Mouse (Mus musculus): ENCODE results near the gene Ptprt. TPM values are rescaled to one million over a fixed set of nuclear protein-coding genes. Genes with fewer than 3 reads are reported as not detected.
"Not testable (repeated sequence)": the region's sequence is repeated elsewhere in the genome, so short reads cannot be mapped to it uniquely, and the experiment has no call there.

The Ptprt gene
- polyA plus RNA-seq, 1 experiment from 2014 or later = 3.2 TPM

DNA sequence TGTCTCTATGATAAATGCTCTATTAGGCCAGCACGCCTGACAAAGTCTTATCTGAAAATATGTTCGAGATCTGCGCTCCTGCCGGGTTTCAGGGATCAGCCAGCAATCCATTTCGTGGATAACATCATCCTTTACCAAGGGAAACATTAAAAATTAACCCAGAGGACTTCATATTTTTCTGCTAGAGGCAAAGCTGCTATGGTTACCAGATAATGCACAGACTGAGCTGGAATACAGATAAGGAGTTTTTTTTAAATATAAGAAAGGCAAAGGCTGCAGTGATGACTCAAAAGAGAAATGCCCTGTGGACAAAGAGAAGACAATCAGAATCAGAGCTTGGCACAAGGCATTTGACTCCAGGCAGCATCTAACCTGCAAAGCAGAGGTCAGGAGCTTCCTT, 1111.4 kb downstream of the Ptprt start:
- no peaks in the 10 kb centered on the region for H3K9me3 ChIP-seq (replicated peaks)
- H3K36me3 ChIP-seq = no peaks in the 10 kb centered on the region
- WGBS = 51% methylated on average over 5 of the region's 5 CpGs
- H3K4me1 ChIP-seq = no peaks in the 10 kb centered on the region
- no peak overlapping the region for H3K4me2 ChIP-seq
- H3K27ac ChIP-seq = no peak overlapping the region
- ATAC-seq (replicated peaks; ENCODE audit: low FRiP score) = no peak
- no peaks in the 10 kb centered on the region for H3K27me3 ChIP-seq
- no peak overlapping the region for H3K4me3 ChIP-seq (replicated peaks)
- H3K9ac ChIP-seq = no peak overlapping the region

DNA sequence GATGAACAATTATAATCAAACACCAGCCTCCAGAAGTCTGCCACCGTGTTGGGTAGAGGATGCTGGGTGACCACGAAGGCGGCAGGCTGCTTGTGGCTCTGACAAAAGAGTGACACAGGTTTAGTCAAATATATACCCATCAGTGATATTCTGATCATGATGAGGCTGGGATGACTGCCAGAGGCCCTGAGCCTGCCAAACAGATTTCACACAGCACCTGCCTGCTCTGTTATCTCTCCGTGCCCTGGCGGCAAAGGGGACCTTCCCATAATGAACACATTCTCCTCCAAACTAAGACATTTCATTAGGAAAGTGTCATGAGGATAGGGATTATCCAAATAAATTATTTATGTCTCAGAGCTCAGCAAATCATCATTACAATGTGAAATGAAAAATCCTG, 1113.6 kb downstream of the Ptprt start:
- Histone ChIP-seq H3K27me3 (no peaks in the 10 kb centered on the region), H3K4me3 (replicated peaks) (no peak overlapping the region), H3K9me3 (replicated peaks) (no peaks in the 10 kb centered on the region), H3K36me3 (no peaks in the 10 kb centered on the region), H3K9ac (no peak overlapping the region), H3K4me1 (no peaks in the 10 kb centered on the region), H3K27ac (no peak overlapping the region), H3K4me2 (no peak overlapping the region)
- ATAC-seq (replicated peaks; ENCODE audit: low FRiP score) = no peak
- 95% methylated on average over 5 of the region's 5 CpGs for WGBS

DNA sequence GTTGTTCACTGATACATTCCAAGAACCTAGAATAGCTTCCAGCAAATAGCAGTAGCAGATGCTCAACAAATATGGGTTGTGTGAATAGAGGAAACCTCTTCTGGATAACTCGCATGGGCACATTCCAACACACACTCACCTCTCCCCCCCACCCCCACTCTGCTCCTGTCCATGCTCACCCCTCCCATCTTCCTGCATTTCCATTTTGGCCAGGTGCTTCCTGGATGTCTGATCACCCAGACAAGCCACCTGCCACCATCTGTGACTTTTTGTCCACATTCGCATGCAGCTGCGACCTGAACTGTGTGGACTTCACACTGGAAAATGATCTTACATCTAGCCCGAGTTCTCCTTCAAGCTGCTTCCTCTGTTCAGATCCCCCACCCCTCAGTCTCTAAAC, 1115.5 kb downstream of the Ptprt start:
- ATAC-seq (replicated peaks; ENCODE audit: low FRiP score) = no peak
- H3K4me3 ChIP-seq (replicated peaks) = no peak overlapping the region
- 74% methylated on average over 4 of the region's 4 CpGs for WGBS
- H3K9me3 ChIP-seq (replicated peaks) = no peaks in the 10 kb centered on the region
- H3K36me3 ChIP-seq = no peaks in the 10 kb centered on the region
- H3K4me1 ChIP-seq = no peaks in the 10 kb centered on the region
- no peaks in the 10 kb centered on the region for H3K27me3 ChIP-seq
- H3K4me2 ChIP-seq = no peak overlapping the region
- H3K9ac ChIP-seq = no peak overlapping the region
- no peak overlapping the region for H3K27ac ChIP-seq

DNA sequence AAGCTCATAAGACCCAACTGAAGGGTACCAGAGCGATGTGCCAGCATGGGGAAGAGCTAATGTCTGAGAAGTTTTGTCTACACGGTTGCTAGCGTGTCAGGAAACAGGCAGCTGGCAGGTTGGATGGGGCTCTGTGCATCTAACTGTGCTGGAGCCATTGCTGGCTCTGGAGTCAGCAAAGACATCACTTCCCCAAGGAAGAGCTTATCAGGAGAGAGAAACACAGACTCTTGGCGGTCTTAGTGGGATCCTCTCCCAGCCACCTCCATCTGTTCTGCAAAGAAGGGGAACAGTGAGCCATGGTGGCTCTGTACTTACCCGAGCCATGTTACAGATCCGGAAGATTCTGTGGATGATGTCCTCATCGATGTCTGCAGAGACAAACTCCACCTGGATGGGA, 1126.8 kb downstream of the Ptprt start:
- Histone ChIP-seq H3K4me1 (no peaks in the 10 kb centered on the region), H3K4me3 (replicated peaks) (no peak overlapping the region), H3K4me2 (no peak overlapping the region), H3K27me3 (no peaks in the 10 kb centered on the region), H3K36me3 (no peaks in the 10 kb centered on the region), H3K27ac (no peak overlapping the region), H3K9ac (no peak overlapping the region), H3K9me3 (replicated peaks) (no peaks in the 10 kb centered on the region)
- ATAC-seq (replicated peaks; ENCODE audit: low FRiP score) = no peak
- 90% methylated on average over 7 of the region's 7 CpGs for WGBS

DNA sequence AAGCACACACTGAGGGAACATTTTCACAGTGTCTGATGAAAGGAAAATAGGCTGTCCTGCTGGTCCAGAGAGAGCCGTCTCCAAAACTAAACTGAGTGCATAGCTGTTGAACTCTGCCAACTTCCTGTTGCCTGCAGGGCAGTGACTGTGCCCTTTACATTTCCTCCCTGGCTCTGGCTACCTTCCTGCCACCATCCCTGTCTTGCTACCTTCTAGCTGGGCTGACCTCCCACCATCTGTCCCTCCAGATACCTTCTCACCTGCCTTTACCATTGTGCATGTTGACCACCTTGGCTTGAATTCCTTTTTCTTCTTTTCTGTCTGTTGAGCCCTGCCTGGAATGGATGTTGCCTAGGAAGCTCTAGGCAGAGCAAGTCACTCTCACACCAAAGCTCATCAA, 1133.8 kb downstream of the Ptprt start:
- Histone ChIP-seq H3K9me3 (replicated peaks) (no peaks in the 10 kb centered on the region), H3K36me3 (no peaks in the 10 kb centered on the region), H3K4me3 (replicated peaks) (no peak overlapping the region), H3K4me2 (no peak overlapping the region), H3K27me3 (no peaks in the 10 kb centered on the region), H3K9ac (no peak overlapping the region), H3K4me1 (no peaks in the 10 kb centered on the region), H3K27ac (no peak overlapping the region)
- ATAC-seq (replicated peaks; ENCODE audit: low FRiP score) = no peak
- 53% methylated on average over 1 of the region's 1 CpGs for WGBS

DNA sequence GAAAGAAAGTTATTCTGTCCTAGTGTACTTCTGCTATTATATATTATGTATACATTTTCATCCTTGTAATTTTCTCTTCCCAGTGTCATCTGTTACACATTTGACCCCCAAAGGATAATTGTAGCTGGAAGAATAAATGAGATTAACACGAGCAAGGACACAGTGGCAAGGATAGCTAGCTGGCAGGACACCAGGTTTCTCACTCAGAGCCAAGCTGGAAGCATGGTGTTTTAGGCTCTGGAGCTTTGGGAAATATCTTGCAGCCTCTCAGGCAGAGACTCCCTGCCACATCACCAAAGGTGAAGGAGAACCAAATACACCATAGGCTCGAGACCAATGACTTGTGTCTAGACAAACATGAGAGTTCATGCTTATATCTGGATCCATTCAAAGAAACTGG, 1141.3 kb downstream of the Ptprt start:
- Histone ChIP-seq H3K27ac (no peak overlapping the region), H3K9ac (no peak overlapping the region), H3K9me3 (replicated peaks) (no peaks in the 10 kb centered on the region), H3K4me3 (replicated peaks) (no peak overlapping the region), H3K4me2 (no peak overlapping the region), H3K27me3 (0 out of 2 replicates have a peak, but pooled peaks cover 2% of the 10 kb centered on the region), H3K36me3 (no peaks in the 10 kb centered on the region), H3K4me1 (no peaks in the 10 kb centered on the region)
- 69% methylated on average over 2 of the region's 2 CpGs for WGBS
- ATAC-seq (replicated peaks; ENCODE audit: low FRiP score) = no peak

DNA sequence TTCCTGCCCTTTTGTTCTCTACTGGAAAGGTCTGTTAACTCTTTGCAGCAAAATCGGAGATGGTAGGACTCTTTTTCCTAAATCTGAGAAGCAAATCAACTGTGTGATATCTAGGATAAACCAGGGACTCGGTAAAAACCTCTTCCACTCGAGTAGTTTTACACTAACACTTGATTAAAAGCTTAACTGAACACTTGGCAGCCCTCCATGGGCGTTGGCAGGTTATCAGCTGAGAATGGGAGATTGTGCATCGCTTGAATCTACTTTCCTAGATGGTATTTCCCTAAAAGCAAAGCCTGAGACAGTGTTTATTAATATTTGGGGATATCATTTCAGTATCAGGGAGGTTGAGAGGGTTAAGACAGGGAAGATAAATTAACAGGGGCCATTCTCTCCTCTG, 1144.0 kb downstream of the Ptprt start:
- 59% methylated on average over 5 of the region's 5 CpGs for WGBS
- Histone ChIP-seq H3K4me1 (no peaks in the 10 kb centered on the region), H3K36me3 (no peaks in the 10 kb centered on the region), H3K27ac (no peak overlapping the region), H3K9me3 (replicated peaks) (no peaks in the 10 kb centered on the region), H3K4me2 (no peak overlapping the region), H3K27me3 (0 out of 2 replicates have a peak, but pooled peaks cover 2% of the 10 kb centered on the region), H3K9ac (no peak overlapping the region), H3K4me3 (replicated peaks) (no peak overlapping the region)
- ATAC-seq (replicated peaks; ENCODE audit: low FRiP score) = no peak

DNA sequence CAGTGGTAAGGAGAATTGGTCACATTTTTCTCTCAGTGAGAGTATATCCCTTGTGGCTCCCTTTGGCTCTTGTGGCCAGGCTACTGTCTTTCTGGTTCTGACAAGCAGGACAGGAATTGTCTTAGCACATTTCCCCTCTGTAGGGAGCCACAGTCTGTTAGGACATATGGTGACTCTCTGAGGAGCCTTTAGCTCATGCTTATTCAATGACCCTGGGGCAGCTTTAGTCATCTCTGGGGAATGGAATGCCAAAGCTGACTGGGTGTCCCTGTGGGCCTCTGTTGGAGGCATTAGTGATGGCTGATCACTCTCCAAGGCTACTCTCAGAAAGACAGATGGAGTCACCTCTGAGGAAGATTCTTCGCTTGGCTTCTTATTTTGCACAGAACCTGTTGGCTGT, 1147.7 kb downstream of the Ptprt start:
- no peak for ATAC-seq (replicated peaks; ENCODE audit: low FRiP score)
- no peak overlapping the region for H3K9ac ChIP-seq
- peaks cover 7% of the 10 kb centered on the region; the same call in 1 of the 2 replicates for H3K4me1 ChIP-seq
- 0 out of 2 replicates have a peak, but pooled peaks cover 2% of the 10 kb centered on the region for H3K27me3 ChIP-seq
- no peak overlapping the region for H3K4me3 ChIP-seq (replicated peaks)
- no peak overlapping the region for H3K27ac ChIP-seq
- no peak overlapping the region for H3K4me2 ChIP-seq
- WGBS = 89% methylated on average over 1 of the region's 1 CpGs
- H3K36me3 ChIP-seq = no peaks in the 10 kb centered on the region
- no peaks in the 10 kb centered on the region for H3K9me3 ChIP-seq (replicated peaks)

DNA sequence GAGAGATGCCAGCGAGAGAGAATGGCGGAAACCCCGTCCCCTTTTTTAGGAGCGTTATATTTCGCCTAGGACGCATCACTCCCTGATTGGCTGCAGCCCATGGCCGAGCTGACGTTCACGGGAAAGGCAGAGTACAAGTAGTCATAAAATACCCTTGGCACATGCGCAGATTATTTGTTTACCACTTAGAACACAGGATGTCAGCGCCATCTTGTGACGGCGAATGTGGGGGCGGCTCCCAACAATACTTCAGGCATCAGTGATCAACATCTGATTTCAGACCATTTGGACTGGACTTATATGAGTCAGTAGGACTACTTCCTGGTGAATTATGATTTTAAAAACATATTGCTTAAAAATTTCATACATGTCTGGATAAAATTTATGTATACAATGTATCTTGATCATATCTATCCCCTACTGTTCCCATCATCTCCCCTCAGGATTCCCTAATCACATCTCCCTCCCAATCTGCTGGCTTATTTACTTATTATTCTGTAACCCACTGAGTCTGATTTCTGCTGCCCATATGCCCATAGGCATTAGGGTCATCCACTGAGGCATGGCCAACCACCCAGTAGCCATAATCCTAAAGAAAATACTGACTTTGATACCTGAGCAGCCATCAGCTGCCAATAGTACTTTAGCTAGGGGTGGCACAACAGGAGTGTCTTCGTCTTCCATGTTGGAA, 1148.9 kb downstream of the Ptprt start:
- H3K4me3 ChIP-seq (replicated peaks); H3K4me1 ChIP-seq; H3K9me3 ChIP-seq (replicated peaks); H3K27ac ChIP-seq; H3K36me3 ChIP-seq; H3K27me3 ChIP-seq; H3K9ac ChIP-seq: not testable (repeated sequence)
- ATAC-seq (replicated peaks; ENCODE audit: low FRiP score) = peak; percentile 86
- H3K4me2 ChIP-seq = 0 out of 2 replicates have a peak overlapping the region, but pooled peaks have one; percentile 7
- WGBS = 33% methylated on average over 6 of the region's 15 CpGs

DNA sequence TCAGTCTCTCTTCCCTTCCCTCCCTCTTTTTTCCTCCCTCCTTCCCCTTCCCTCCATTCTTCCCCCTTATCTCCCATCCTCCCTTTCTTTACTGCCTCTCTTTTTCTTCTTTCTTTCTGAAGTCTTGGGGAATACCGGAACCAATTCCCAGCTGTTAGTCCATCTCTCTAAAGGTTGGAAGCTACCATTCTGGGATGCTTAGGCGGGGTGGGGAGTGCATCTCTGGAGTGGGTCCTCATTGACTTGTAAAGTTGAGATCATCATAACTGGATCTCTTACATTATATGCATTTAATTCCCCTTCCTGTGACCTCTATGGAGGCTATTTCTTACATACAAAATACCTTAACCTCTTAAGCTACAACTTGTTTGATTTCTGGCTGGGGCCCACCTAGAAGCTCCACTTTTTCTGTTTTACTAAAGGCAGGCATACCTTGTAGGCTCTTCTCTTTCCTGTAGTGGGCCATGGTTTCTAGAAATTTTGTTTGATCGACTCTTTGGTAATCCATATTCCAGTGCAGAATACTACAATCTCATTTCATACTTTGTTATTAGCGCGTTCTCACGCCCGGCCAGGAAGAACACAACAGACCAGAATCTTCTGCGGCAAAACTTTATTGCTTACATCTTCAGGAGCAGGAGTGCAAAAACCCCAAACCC, 1149.7 kb downstream of the Ptprt start:
- no peaks in the 10 kb centered on the region for H3K9me3 ChIP-seq (replicated peaks)
- no peaks in the 10 kb centered on the region for H3K36me3 ChIP-seq
- peaks cover 7% of the 10 kb centered on the region; the same call in 1 of the 2 replicates for H3K4me1 ChIP-seq
- ATAC-seq (replicated peaks; ENCODE audit: low FRiP score) = no peak; the same call in 1 of the 2 replicates
- peak overlapping the region; percentile 64 for H3K4me2 ChIP-seq
- H3K4me3 ChIP-seq (replicated peaks) = peak overlapping the region; percentile 51
- no peak overlapping the region for H3K27ac ChIP-seq
- WGBS = 20% methylated on average over 8 of the region's 8 CpGs
- peak overlapping the region; percentile 49 for H3K9ac ChIP-seq
- H3K27me3 ChIP-seq = 0 out of 2 replicates have a peak, but pooled peaks cover 2% of the 10 kb centered on the region

DNA sequence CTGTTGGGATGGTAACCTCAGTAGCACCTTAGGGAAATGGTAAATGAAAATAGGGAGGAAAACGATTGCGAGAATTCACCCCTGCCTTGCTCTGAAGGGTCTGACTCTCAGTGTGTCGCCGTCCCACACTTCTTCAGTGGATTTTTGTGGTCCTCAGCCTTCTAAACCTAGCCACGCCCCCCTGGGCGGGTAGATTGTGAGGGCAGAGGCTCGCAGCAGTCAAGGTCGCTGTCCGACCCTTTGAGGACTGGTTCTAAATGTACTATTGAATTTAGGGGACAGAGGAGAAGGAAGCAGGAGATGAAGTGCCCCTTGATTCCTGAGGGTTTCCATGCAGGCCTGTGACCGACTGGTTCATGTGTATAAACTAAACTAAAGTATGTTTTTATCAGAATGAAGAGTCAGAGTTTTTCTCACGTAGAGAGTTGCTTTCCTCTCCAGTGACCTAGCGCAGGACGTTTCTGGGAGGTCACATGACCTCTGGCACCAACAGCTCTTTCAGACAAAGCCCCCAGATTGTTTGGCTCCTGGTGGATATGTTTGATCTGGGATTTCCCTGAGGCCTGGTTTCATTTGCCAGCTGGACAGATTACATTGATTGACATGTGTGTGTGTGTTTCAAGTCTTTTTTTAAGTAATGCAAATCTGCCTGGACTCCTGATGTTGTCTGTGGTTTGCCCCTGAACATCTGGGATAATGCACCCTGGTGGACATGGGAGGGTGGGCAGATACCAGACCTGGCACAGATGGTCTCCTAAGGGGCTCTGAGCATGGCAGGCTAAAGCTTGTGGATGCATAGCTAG, 1161.6 kb downstream of the Ptprt start:
- Histone ChIP-seq H3K4me1 (peaks cover 8% of the 10 kb centered on the region; the same call in 1 of the 2 replicates), H3K4me3 (replicated peaks) (peak overlapping the region; percentile 22), H3K9ac (no peak overlapping the region), H3K27me3 (no peaks in the 10 kb centered on the region), H3K9me3 (replicated peaks) (no peaks in the 10 kb centered on the region), H3K36me3 (no peaks in the 10 kb centered on the region), H3K4me2 (peak overlapping the region; percentile 53), H3K27ac (no peak overlapping the region)
- WGBS = 12% methylated on average over 13 of the region's 13 CpGs
- no peak for ATAC-seq (replicated peaks; ENCODE audit: low FRiP score)
